Mouse (Mus musculus): ENCODE data around the gene Sfi1. TPM values are rescaled to one million over a fixed set of nuclear protein-coding genes. Genes with fewer than 3 reads are reported as not detected.
"Not testable (repeated sequence)": the region's sequence is repeated elsewhere in the genome, so short reads cannot be mapped to it uniquely, and the experiment has no call there.

Sfi1 gene
- total RNA-seq, 2 experiments from 2014 or later = 43.7 to 73.1 TPM

GRCm38 (mm10) chr11:3150003-3150676 is 43.1 kb downstream of the Sfi1 start:
- DNase-seq (ENCODE audit: low spot score in 2 of 2); intact Hi-C loops (cut with DNase I): not testable (repeated sequence)

- not testable (repeated sequence) for DNase-seq (ENCODE audit: low spot score in 2 of 2)
Observed at GRCm38 (mm10) chr11:3149471-3149870, 43.8 kb downstream of the Sfi1 start.

GRCm38 (mm10) chr11:3146806-3147205 is 46.5 kb downstream of the Sfi1 start:
- intact Hi-C loops (cut with DNase I); DNase-seq (ENCODE audit: low spot score in 2 of 2): not testable (repeated sequence)

More at GRCm38 (mm10) chr11:3149471-3149870, 43.8 kb downstream of the Sfi1 start:
- intact Hi-C loops (cut with DNase I) = not testable (repeated sequence)

GRCm38 (mm10) chr11:3145359-3146165 is 47.7 kb downstream of the Sfi1 start:
- intact Hi-C loops (cut with DNase I); DNase-seq (ENCODE audit: low spot score in 2 of 2): not testable (repeated sequence)

- DNase-seq (ENCODE audit: low spot score in 2 of 2); intact Hi-C loops (cut with DNase I): not testable (repeated sequence)
Observed at GRCm38 (mm10) chr11:3143984-3144383, 49.3 kb downstream of the Sfi1 start.

GRCm38 (mm10) chr11:3142413-3142812 is 50.9 kb downstream of the Sfi1 start:
- intact Hi-C loops (cut with DNase I) = not testable (repeated sequence)
- peak; percentile 77 to 88 for DNase-seq (ENCODE audit: low spot score in 2 of 2)

- DNase-seq (ENCODE audit: low spot score in 2 of 2); intact Hi-C loops (cut with DNase I): not testable (repeated sequence)
Observed at GRCm38 (mm10) chr11:3140967-3141535, 52.2 kb downstream of the Sfi1 start.

GRCm38 (mm10) chr11:3138323-3138722 is 54.9 kb downstream of the Sfi1 start:
- DNase-seq (ENCODE audit: low spot score in 2 of 2); intact Hi-C loops (cut with DNase I): not testable (repeated sequence)

- DNase-seq (ENCODE audit: low spot score in 2 of 2) = peak in 1 of 2 experiments; percentile 58
- intact Hi-C loops (cut with DNase I) = not testable (repeated sequence)
Observed at GRCm38 (mm10) chr11:3137279-3137678, 56.0 kb downstream of the Sfi1 start.

GRCm38 (mm10) chr11:3135956-3136355 is 57.3 kb downstream of the Sfi1 start:
- intact Hi-C loops (cut with DNase I) = not testable (repeated sequence)

GRCm38 (mm10) chr11:3135391-3135790 is 57.9 kb downstream of the Sfi1 start:
- DNase-seq (ENCODE audit: low spot score in 2 of 2); intact Hi-C loops (cut with DNase I): not testable (repeated sequence)

More at GRCm38 (mm10) chr11:3135956-3136355, 57.3 kb downstream of the Sfi1 start:
- DNase-seq (ENCODE audit: low spot score in 2 of 2) = not testable (repeated sequence)

- intact Hi-C loops (cut with DNase I); DNase-seq (ENCODE audit: low spot score in 2 of 2): not testable (repeated sequence)
Observed at GRCm38 (mm10) chr11:3133360-3133759, 59.9 kb downstream of the Sfi1 start.

GRCm38 (mm10) chr11:3132957-3133356 is 60.3 kb downstream of the Sfi1 start:
- DNase-seq (ENCODE audit: low spot score in 2 of 2); intact Hi-C loops (cut with DNase I): not testable (repeated sequence)

GRCm38 (mm10) chr11:3132001-3132400 is 61.3 kb downstream of the Sfi1 start:
- peak; percentile 77 to 84 for DNase-seq (ENCODE audit: low spot score in 2 of 2)
- intact Hi-C loops (cut with DNase I) = not testable (repeated sequence)

GRCm38 (mm10) chr11:3129852-3130251 is 63.4 kb downstream of the Sfi1 start:
- DNase-seq (ENCODE audit: low spot score in 2 of 2) = peak; percentile 75 to 84
- intact Hi-C loops (cut with DNase I) = not testable (repeated sequence)

- DNase-seq (ENCODE audit: low spot score in 2 of 2); intact Hi-C loops (cut with DNase I): not testable (repeated sequence)
Observed at GRCm38 (mm10) chr11:3129276-3129675, 64.0 kb downstream of the Sfi1 start.

- intact Hi-C loops (cut with DNase I); DNase-seq (ENCODE audit: low spot score in 2 of 2): not testable (repeated sequence)
Observed at GRCm38 (mm10) chr11:3127303-3127795, 65.9 kb downstream of the Sfi1 start.

GRCm38 (mm10) chr11:3126478-3127302 is 66.6 kb downstream of the Sfi1 start:
- intact Hi-C loops (cut with DNase I) = not testable (repeated sequence)

GRCm38 (mm10) chr11:3125922-3126321 is 67.3 kb downstream of the Sfi1 start:
- intact Hi-C loops (cut with DNase I); DNase-seq (ENCODE audit: low spot score in 2 of 2): not testable (repeated sequence)

More at GRCm38 (mm10) chr11:3126478-3127302, 66.6 kb downstream of the Sfi1 start:
- peak; percentile 99 to 100 for DNase-seq (ENCODE audit: low spot score in 2 of 2)

All from left cerebral cortex, postnatal 36 days (tissue).